Mouse (Mus musculus): ENCODE measurements around the gene Chd3. TPM values are rescaled to one million over a fixed set of nuclear protein-coding genes. Genes with fewer than 3 reads are reported as not detected.

Gene Chd3
- 13.8 and 17.1 TPM in 2 replicates for polyA plus RNA-seq (2014; fragmentation: Nextera tagmentation; extraction: Ambion mirVana)

GRCm38 (mm10) chr11:69369215-69369989 lies at the start of gene Chd3:
TSS of gene Chd3 (minus strand) at chr11:69369406.
- Histone ChIP-seq H3K4me1 (replicated peaks; ENCODE audit: control insufficient read depth, insufficient read depth, low read length) (peaks cover 66% of the 10 kb centered on the region), H3K4me2 (peak within 1 kb of the TSS; percentile 98), H3K27me3 (replicated peaks; ENCODE audit: control insufficient read depth, insufficient read depth, low read length) (peaks cover 18% of the 10 kb centered on the region), H3K27ac (ENCODE audit: low read depth, low read length) (peak within 1 kb of the TSS; percentile 87), H3K9ac (ENCODE audit: low read depth, low read length) (peak within 1 kb of the TSS; percentile 90), H3K36me3 (ENCODE audit: control insufficient read depth, insufficient read depth, low read length) (no peaks in the 10 kb centered on the region), H3K4me3 (ENCODE audit: low read depth, low read length) (peak within 1 kb of the TSS; percentile 88), H3K9me3 (ENCODE audit: control insufficient read depth, low read length) (no peaks in the 10 kb centered on the region)
- DNase-seq (ENCODE audit: low spot score) = no peak
- ATAC-seq (replicated peaks; ENCODE audit: low FRiP score) = no peak
- 10% methylated on average over 14 of the region's 34 CpGs for WGBS

DNA sequence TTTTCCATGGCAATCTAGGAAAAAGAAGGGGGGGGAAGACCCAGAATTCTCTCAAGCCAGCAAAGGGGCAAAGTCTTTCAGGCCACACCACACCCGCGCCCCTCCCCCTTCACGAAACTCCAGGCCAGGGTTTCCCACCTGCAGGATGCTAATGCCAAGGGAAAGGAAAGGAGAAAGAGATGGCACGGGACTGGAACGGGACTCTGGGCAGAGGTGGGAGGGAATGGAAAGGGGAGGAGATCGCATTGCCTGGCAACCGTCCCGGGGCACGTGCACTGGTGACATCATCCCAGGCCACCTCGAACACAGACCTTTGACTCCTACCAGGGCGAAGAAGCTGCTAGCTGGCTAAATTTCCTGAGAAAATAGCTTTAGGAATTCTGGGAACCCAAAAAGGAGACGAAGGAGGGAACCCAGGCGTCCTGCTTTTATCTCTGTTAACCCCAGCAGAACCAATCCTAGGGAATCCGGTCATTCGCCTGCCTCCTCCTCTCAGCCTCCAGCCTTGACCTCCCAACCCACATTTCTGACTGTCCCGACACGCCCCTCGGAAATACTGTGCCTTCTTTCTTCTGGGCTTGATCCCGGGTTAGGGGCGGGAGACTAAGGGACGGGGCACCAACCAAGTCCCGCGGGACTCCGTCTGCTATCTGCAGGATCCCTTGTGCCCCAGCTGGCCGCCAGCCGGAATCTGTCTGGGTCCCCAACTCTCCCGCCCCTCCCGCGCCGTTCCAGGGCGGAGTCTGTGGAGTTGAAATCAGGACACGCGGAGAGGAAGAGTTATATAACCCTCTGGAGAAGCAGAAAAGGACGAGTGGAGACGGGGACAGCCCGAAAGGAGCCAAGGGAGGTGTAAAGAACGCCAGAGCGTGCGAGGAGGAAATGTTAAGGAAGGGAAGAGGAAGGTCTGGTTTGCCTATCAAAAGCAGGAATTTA lies 48.5 kb upstream of the Chd3 start:
- peak overlapping the region; percentile 96 for H3K27ac ChIP-seq (ENCODE audit: low read depth, low read length)
- peak overlapping the region; percentile 58 for H3K4me3 ChIP-seq (ENCODE audit: low read depth, low read length)
- peak; percentile 15 for ATAC-seq (replicated peaks; ENCODE audit: low FRiP score)
- peaks cover 68% of the 10 kb centered on the region for H3K4me1 ChIP-seq (replicated peaks; ENCODE audit: control insufficient read depth, insufficient read depth, low read length)
- no peaks in the 10 kb centered on the region for H3K36me3 ChIP-seq (ENCODE audit: control insufficient read depth, insufficient read depth, low read length)
- H3K4me2 ChIP-seq = peak overlapping the region; percentile 93
- under 1% methylated on average over 39 of the region's 39 CpGs for WGBS
- no peaks in the 10 kb centered on the region for H3K9me3 ChIP-seq (ENCODE audit: control insufficient read depth, low read length)
- peak overlapping the region; percentile 55 for H3K9ac ChIP-seq (ENCODE audit: low read depth, low read length)
- H3K27me3 ChIP-seq (replicated peaks; ENCODE audit: control insufficient read depth, insufficient read depth, low read length) = peaks cover 23% of the 10 kb centered on the region
- peak; percentile 86 for DNase-seq (ENCODE audit: low spot score)

DNA sequence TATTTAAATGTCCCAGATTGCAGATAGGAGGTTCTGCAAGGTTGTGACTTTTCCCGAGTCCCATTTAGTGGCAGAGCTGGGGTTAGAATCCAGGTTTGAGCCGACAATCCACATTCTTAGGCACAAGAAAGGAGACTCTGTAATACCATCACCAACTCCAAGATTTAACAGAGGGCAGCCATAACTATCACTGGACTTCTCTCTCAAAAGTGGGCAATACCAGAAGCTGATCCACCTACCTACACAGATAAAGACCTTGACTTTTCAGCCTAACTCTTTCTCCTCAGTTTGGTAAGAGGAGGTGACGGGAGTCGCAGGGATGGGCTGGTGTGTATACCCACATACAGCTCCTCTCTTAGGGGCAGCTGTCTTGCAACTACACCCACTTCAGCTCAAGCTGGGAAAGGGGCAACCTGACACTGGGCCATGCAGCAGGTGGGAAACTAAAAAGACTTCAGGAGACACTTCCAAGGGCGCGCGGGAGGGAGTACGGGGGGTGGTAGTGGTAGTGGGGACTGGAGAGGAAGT lies 47.8 kb upstream of the Chd3 start:
- peak overlapping the region; percentile 93 for H3K4me2 ChIP-seq
- peak overlapping the region; percentile 96 for H3K27ac ChIP-seq (ENCODE audit: low read depth, low read length)
- H3K4me3 ChIP-seq (ENCODE audit: low read depth, low read length) = peak overlapping the region; percentile 64
- 19% methylated on average over 8 of the region's 8 CpGs for WGBS
- no peak for DNase-seq (ENCODE audit: low spot score)
- H3K4me1 ChIP-seq (replicated peaks; ENCODE audit: control insufficient read depth, insufficient read depth, low read length) = peaks cover 76% of the 10 kb centered on the region
- H3K9me3 ChIP-seq (ENCODE audit: control insufficient read depth, low read length) = no peaks in the 10 kb centered on the region
- peaks cover 16% of the 10 kb centered on the region for H3K27me3 ChIP-seq (replicated peaks; ENCODE audit: control insufficient read depth, insufficient read depth, low read length)
- H3K9ac ChIP-seq (ENCODE audit: low read depth, low read length) = peak overlapping the region; percentile 2; the same call in 1 of the 2 replicates
- ATAC-seq (replicated peaks; ENCODE audit: low FRiP score) = no peak
- H3K36me3 ChIP-seq (ENCODE audit: control insufficient read depth, insufficient read depth, low read length) = no peaks in the 10 kb centered on the region

DNA sequence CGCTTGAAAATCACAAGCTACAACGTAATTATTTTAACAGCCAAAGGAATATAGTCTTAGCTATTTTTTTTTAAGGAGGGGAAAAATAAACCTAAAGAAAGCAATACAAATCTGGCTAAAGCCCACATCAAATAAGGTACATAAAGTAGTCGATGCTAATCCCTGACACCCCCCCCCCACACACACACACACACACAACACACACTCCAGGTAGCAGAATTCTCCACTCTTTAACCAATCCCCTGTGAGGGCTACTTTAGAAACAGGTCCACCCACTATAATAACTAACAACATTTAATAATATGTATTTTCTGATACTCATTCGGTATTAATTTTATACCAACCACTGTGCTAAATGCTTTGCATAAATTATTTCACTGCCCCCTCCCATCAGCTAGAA lies 47.3 kb upstream of the Chd3 start:
- Histone ChIP-seq H3K9me3 (ENCODE audit: control insufficient read depth, low read length) (no peaks in the 10 kb centered on the region), H3K27me3 (replicated peaks; ENCODE audit: control insufficient read depth, insufficient read depth, low read length) (peaks cover 11% of the 10 kb centered on the region), H3K27ac (ENCODE audit: low read depth, low read length) (peak overlapping the region; percentile 96), H3K4me1 (replicated peaks; ENCODE audit: control insufficient read depth, insufficient read depth, low read length) (peaks cover 79% of the 10 kb centered on the region), H3K36me3 (ENCODE audit: control insufficient read depth, insufficient read depth, low read length) (no peaks in the 10 kb centered on the region), H3K4me3 (ENCODE audit: low read depth, low read length) (peak overlapping the region; percentile 64), H3K4me2 (peak overlapping the region; percentile 93), H3K9ac (ENCODE audit: low read depth, low read length) (0 out of 2 replicates have a peak overlapping the region, but pooled peaks have one; percentile 2)
- DNase-seq (ENCODE audit: low spot score) (no peak), ATAC-seq (replicated peaks; ENCODE audit: low FRiP score) (no peak)
- 5% methylated on average over 4 of the region's 4 CpGs for WGBS

GRCm38 (mm10) chr11:69415668-69416451 lies 46.7 kb upstream of the Chd3 start:
- DNase-seq (ENCODE audit: low spot score) = peak; percentile 65
- Histone ChIP-seq H3K27ac (ENCODE audit: low read depth, low read length) (peak overlapping the region; percentile 96), H3K9me3 (ENCODE audit: control insufficient read depth, low read length) (no peaks in the 10 kb centered on the region), H3K4me2 (peak overlapping the region; percentile 97), H3K36me3 (ENCODE audit: control insufficient read depth, insufficient read depth, low read length) (no peaks in the 10 kb centered on the region), H3K4me1 (replicated peaks; ENCODE audit: control insufficient read depth, insufficient read depth, low read length) (peaks cover 73% of the 10 kb centered on the region), H3K4me3 (ENCODE audit: low read depth, low read length) (peak overlapping the region; percentile 64), H3K9ac (ENCODE audit: low read depth, low read length) (peak overlapping the region; percentile 81), H3K27me3 (replicated peaks; ENCODE audit: control insufficient read depth, insufficient read depth, low read length) (peaks cover 4% of the 10 kb centered on the region; the same call in 1 of the 2 replicates)
- ATAC-seq (replicated peaks; ENCODE audit: low FRiP score) = no peak
- 2% methylated on average over 16 of the region's 25 CpGs for WGBS

GRCm38 (mm10) chr11:69415327-69415667 lies 46.1 kb upstream of the Chd3 start:
- DNase-seq (ENCODE audit: low spot score) (no peak), ATAC-seq (replicated peaks; ENCODE audit: low FRiP score) (no peak)
- peak overlapping the region; percentile 96 for H3K27ac ChIP-seq (ENCODE audit: low read depth, low read length)
- peak overlapping the region; percentile 64 for H3K4me3 ChIP-seq (ENCODE audit: low read depth, low read length)
- peaks cover 67% of the 10 kb centered on the region for H3K4me1 ChIP-seq (replicated peaks; ENCODE audit: control insufficient read depth, insufficient read depth, low read length)
- H3K4me2 ChIP-seq = peak overlapping the region; percentile 97
- WGBS = 4% methylated on average over 3 of the region's 3 CpGs
- no peaks in the 10 kb centered on the region for H3K9me3 ChIP-seq (ENCODE audit: control insufficient read depth, low read length)
- peak overlapping the region; percentile 81 for H3K9ac ChIP-seq (ENCODE audit: low read depth, low read length)
- no peaks in the 10 kb centered on the region for H3K27me3 ChIP-seq (replicated peaks; ENCODE audit: control insufficient read depth, insufficient read depth, low read length)
- H3K36me3 ChIP-seq (ENCODE audit: control insufficient read depth, insufficient read depth, low read length) = no peaks in the 10 kb centered on the region

DNA sequence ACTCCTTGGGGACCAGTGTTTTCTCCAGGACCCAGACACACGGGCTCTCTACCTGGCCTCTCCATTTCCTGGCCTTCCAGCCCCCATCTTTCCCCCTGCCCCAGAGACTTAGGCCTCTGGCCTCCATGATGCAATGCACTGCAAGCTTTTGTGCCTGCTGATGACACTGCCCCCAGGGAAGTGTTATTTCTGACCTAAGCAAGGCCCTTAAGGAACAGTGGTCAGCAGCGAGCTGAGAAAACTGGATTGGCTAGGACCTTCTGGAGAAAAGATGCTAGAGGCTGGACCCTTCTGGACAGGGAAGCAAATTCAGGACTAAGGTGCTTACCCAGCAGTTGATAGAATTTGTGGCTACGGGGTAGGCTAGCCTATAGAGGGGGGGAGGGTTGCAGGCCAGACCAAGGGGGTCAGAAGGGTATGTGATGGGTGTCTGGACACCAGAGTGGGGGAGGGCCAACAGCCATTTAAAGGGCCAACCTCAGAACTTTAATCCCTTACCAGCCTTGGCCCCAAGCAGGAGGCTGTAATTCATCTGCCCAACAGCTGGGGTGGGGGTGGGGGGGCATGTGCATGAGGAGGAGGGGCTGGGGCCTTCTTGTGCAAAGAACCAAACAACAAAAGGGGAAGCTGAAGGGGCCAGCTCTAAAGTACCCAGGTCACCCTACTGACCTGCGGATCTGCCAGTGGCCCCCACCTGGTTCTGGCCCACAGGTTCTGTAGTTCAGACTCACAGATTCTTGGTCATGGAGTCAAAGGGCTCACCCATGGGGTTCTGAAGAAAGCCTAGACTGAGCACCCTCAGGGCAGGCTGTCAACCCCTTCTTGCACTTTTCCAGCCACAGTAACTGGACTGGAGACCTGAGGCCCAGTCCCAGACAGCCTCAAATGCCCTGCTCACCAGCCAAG lies 45.5 kb upstream of the Chd3 start:
- no peak for DNase-seq (ENCODE audit: low spot score)
- ATAC-seq (replicated peaks; ENCODE audit: low FRiP score) = no peak
- Histone ChIP-seq H3K9me3 (ENCODE audit: control insufficient read depth, low read length) (no peaks in the 10 kb centered on the region), H3K9ac (ENCODE audit: low read depth, low read length) (peak overlapping the region; percentile 81), H3K4me2 (peak overlapping the region; percentile 97), H3K4me1 (replicated peaks; ENCODE audit: control insufficient read depth, insufficient read depth, low read length) (peaks cover 65% of the 10 kb centered on the region), H3K27ac (ENCODE audit: low read depth, low read length) (peak overlapping the region; percentile 96), H3K27me3 (replicated peaks; ENCODE audit: control insufficient read depth, insufficient read depth, low read length) (no peaks in the 10 kb centered on the region), H3K4me3 (ENCODE audit: low read depth, low read length) (peak overlapping the region; percentile 64), H3K36me3 (ENCODE audit: control insufficient read depth, insufficient read depth, low read length) (no peaks in the 10 kb centered on the region)
- 35% methylated on average over 4 of the region's 4 CpGs for WGBS

All from liver, embryonic 11.5 days (tissue).